Mouse (Mus musculus) CH12F3 (cell line): Measurements from ENCODE around the gene Gatad1.
"Not testable (repeated sequence)": the region's sequence is repeated elsewhere in the genome, so short reads cannot be mapped to it uniquely, and the experiment has no call there.

ENCODE experiments used
- in situ Hi-C: fragments of 300-500 bp; cut with MboI; formaldehyde crosslinking; loops from 2 replicates; pipeline ENCODE4 v1.14.3; 2020; ENCODE audit warnings: low sequenced_read_pairs

The Gatad1 gene

DNA sequence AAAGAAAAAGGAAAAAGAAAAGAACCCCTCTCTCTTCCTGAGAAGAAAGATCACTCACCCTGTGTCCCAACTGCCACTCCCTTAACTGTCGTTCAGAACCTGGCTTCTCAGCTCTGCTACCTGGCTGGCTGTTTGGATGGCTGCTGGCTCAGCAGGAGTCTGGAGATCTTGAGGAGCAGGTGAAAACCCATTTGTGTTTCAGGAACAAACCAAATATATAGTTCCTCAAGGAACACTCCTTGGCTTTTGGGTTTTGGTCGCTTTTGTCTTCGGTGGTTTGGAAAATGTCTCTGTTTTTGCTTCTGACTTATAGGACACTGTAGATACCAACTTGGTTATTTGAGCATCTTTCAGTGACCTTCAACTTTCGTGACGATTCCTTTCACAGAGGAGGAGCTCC lies at the start of gene Gatad1:
Gene Gatad1 (minus strand): TSS at position 101 of the 400 bp plus-strand sequence.
- in situ Hi-C loops, result no loop called here

DNA sequence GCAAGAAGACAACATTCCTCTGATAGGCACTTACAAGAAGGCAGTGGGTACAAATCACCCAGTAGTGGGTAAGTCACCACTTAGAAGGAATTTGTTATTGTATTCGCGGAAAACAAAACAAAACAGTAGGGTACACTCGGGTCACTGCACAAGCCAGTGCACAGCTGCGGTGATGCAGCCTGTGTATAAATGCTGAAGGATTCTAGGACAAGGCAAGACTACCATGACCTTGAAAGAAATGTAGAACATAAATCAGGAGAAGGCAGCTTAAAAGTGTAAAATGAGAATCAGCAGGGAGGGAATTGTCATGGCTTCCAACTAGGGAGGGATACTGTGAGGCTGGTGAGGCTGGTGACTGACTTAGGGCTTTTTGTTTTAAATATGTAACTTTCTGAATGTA lies 45.2 kb upstream of the Gatad1 start:
- in situ Hi-C loops, result no loop called here

DNA sequence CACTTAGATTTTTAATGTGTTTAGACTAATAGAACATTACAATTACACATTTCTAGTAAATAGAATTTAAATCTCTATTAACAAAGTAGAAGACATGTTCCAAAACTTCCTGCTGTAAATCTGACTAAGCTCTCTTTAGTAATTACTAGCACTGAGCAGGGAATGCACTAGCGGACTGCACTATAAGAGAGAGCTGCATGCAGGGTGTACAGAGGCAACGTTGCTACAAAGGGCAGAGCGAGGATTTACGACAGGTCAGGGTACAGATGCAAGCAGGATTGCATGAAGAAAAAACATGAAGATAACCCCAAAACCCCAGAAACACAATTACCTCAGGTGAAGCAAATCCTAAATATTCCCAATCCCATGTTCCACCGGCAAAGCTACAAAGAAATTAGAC lies 43.0 kb upstream of the Gatad1 start:
- in situ Hi-C loops, result no loop called here

DNA sequence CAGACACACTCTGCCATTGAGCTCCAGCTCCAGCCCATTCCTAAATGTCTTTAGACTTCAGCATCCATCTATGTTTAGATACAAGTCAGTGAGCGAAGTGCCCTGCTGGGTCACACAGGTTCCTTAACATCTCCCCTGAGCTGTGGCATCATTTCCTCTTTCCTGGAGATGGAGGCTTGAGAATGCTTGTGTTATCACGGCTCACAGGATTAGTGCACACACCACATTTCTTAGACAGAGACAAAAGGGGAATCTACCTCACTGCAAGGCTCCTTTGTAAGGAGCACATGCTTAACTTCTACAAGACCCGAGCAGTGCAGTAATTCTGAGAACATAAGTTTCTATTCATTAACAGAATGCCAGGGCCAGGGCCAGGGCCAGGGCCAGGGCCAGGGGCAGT lies 39.0 kb upstream of the Gatad1 start:
- in situ Hi-C loops, result no loop called here

DNA sequence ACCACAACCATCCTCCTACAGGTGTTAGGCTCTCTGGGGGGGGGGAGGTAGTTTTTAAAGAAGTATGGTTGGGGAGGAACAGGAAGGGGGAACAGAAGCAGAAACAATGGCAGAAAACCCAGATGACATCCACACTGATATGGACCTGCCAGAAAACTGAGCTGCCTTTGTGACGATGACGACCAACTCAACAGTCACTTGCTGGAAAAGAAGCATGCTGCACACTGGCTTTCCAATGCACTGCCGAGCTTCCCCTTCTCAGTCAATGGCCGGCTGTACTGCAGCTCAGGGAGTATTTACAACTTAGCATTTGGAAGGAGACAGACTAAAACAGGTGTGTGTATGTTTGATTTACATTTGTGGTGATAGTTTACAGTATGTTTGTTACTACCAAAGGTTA lies 38.2 kb upstream of the Gatad1 start:
- in situ Hi-C loops, result no loop called here

DNA sequence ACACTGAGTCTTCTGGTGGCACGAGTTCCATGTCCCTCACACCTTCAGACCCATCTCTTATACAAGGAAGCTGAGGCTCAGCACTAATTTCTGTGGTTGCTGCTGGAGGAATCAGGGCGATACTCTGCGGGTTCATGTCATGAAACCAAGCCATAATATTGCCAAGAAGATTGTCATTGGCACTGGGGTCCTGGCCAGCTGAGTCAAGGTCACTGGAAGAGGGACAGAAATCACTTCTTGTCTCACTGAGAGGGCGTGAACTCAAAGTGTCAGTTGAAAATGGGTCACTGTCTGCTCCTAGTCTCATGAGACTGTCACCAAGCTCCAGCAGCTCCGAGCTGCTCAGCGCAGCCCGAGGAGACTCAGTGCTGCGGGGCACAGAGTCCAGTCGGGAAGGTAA lies 36.0 kb upstream of the Gatad1 start:
- in situ Hi-C loops, result no loop called here

DNA sequence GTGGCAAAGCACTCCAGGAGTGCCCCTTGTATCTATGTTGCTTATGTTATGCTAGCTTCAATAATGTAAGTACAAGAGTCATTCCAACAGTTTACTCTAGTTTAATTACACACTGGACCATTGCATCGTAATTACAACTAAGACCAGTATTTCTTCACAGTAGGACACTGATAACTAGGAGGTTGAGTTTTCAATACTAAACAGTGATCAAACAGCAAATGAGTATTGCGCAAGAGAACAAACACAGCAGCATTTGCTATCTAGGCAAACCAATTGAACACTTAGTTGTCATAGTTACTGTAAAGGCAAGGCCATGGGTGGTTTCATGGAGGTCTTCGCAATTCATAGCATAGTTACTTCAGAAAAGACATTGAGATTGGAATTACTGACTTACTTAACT lies 34.3 kb upstream of the Gatad1 start:
- in situ Hi-C loops, result no loop called here

DNA sequence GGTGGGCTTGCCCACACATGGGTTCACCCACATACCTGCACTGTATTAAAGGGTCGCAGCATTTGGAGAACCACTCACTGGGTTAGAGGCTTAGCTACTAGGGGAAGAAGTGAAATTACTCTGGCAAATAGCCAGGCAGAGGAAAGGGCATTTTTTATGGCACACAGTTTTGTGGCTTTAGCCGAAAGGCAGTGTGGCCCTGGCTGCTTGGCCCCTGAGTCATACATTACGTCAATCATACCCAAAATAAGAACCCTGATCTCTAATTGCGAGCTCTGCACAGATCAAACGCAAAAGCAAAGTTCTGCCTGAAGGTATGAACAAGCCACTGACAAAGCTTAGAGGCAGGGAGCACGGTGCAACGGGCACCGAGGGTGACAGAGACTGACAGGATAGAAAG lies 31.3 kb upstream of the Gatad1 start:
- in situ Hi-C loops, result no loop called here

DNA sequence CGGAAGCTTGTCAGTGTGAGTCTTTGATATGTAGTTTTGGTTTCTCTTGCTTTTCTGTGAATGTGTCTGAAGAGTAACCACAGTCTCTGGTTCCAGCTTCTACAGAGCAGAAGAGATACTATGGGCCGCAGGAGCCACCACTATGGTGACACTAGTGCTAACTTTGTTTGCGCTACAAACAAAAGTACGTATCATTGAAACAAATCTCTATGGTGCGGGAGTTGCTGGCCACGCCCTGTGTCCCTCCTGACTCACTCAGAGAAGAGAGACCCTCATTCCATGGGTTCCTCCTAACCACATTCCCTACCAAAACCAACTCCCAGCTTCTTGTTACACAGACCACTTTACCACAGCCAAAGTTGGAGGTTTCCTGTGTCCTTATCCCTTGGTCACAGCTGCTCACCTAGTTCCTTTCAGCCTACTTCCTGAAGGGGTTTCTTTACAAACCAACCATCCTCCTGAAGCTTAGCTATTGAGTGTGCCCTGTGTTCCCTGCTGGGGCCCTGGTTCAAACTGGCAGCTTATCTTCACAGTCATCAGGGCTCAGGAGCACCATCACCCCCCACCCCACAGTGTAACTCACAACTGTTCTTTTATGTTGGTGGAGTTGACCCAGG lies 13.1 kb upstream of the Gatad1 start:
- in situ Hi-C loops, result no loop called here

DNA sequence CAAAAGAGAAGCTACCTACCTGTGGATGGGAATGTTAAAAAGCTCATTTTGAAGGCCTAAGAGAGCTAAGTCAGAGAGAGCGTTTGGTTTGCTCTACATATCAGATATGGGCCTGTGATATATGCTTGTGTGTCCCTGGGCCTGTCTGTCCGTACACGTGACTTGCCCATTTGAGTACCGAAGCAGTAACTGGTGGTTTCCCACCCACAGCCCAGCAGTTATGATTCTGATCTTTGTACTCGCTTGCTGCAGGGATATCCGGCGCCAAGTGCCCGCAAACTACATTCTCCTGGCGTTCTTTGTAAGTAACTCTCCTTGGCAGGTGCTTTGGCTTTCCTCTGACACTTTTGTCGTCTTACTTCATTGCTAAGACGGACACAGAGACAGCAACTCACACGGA lies 9.6 kb upstream of the Gatad1 start:
- in situ Hi-C loops, result no loop called here

DNA sequence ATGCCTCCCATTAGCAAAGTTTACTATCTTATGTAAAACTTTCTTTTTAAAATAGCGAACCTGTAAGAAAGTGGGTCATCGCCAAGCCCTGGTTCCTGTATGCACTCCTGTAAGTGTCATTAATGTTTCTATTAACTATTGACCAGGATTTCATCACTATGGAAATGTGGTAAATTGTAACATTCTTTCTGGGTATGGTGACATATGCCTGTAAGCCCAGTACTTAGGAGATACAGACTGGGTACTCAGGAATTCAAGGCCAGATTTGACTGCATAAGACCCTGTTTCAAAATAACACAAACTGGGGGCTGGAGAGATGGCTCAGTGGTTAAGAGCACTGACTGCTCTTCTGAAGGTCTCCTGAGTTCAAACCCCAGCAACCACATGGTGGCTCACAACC lies 8.2 kb upstream of the Gatad1 start:
- in situ Hi-C loops, result no loop called here

DNA sequence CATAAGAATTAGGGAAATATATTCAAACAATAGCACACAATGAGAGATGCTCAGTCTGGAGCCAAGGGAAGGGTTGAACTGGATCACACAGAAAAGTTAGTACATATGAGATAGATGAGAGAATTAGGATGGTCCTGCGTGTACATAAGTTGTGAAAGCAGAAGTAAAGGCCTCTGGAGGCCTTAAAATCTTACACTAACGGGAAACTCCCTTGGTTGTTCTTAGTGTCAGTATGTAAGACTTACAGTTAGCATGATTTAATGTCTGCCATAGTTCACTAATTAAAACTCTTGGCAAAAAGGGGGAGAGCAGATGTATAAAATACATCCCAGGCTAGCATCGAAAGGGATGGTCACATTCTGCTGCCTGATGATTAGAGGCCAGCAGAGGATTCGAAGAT lies 3.2 kb downstream of the Gatad1 start:
- in situ Hi-C loops, result no loop called here

DNA sequence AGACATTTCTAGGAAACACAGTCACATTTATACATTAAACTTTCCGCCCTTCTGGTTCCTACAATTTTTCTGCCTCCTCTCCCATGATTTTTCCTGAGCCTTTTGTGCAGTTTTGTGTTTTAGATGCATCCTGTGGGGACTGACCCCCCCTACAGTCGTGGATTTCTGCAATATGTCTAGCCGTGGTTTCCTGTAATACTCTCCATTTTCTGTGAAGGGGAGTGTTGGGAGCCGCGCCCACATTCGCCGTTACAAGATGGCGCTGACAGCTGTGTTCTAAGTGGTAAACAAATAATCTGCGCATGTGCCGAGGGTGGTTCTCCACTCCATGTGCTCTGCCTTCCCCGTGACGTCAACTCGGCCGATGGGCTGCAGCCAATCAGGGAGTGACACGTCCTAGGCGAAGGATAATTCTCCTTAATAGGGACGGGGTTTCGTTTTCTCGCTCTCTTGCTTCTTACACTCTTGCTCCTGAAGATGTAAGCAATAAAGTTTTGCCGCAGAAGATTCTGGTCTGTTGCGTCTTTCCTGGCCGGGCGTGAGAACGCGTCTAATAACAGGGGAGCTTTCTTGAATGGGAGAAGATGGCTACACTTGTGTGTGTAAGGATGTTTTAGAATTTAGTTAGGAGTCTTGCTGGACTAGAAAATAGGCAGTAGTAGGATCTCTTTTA lies 3.9 kb downstream of the Gatad1 start:
- in situ Hi-C loops, result not testable (repeated sequence)

DNA sequence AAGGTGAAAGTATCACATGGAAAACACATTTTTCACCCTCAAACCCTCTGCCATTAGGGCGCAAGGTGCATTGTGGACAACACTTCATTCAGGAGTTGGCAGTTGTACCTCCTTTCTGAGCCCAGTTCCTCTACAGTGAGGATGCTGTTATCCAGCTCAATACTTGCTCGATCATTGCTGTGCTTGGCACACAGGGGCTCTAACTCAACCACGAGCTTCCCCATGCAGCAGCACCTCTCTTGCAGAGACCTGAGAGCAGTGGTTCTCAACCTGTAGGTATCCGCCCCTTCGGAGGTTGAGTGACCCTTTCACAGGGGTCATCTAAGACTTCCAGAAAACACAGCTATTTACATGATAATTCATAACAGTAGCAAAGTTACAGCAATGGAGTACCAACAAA lies 5.4 kb downstream of the Gatad1 start:
- in situ Hi-C loops, result no loop called here

DNA sequence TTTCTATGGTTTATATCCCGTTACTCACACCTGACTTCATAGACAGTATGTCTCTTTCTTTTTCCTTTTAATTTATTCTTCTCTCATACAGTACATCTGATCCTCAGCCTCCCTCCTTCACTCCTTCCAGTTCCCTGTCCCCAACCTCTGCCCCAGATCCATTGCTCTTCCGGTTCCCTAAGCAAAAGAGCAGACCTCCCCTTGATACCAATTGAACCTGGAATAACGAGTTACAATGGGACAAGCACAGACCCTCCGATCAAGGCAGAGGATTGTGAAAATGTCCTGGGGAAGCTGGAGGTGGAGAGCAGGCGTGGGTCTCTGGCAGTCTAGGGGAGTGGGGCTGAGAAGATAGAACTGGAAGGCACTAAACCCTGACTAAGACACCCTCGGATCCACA lies 6.1 kb downstream of the Gatad1 start, which contains the start of gene Tmbim7:
Gene Tmbim7 (plus strand): TSS at position 301 of the 400 bp plus-strand sequence.
- in situ Hi-C loops, result no loop called here

DNA sequence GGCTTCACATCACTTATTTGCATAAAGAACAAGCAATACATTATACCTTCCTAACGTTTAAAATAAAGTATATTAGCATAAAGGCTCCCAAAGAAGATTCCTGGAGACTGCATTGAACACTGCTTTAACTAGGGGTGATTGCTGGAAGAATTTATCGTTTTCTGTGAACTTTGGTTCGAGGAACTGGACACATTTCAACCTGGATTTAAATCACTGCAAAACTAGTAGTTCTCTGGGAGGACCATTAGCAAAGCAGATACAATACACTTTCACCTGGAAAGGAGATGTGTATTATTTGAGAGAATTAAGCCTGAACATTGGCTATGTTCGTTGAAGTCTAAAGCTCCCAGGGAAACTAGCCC lies 8.2 kb downstream of the Gatad1 start:
- in situ Hi-C loops, result loop anchor here (10.0 kb wide), 1 partner anchor 166 kb away; no protein-coding TSS in a partner anchor

DNA sequence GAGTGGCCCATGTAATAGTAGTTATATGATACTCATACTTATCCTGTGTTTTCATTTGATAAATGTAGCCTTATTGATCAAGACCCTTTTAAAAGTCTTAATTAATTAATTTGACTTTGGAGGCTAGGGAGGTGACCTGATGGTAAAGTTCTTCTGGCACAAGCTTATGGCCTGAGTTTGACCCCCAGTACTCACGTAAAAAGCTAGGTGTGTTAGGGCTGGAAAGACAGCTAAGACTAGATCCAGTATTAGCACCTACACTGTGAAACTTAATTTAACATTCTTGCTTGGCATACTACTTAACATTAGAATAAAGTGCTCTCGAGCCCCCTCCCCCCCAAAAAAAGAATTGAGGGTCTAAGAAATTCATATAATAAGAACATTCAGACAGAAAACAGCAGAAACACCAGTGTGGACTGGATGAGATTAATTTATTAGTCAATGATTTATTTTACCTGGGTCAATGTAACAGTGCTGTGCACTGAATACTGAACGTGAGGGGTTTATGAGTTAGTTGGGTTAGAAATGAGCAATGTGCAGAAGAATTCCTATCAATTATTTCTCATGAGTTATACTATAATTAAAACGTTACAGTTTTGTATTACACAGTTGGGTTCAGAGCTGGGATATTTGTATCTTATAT lies 8.7 kb downstream of the Gatad1 start:
- in situ Hi-C loops, result loop anchor here (10.0 kb wide), 1 partner anchor 166 kb away; no protein-coding TSS in a partner anchor

DNA sequence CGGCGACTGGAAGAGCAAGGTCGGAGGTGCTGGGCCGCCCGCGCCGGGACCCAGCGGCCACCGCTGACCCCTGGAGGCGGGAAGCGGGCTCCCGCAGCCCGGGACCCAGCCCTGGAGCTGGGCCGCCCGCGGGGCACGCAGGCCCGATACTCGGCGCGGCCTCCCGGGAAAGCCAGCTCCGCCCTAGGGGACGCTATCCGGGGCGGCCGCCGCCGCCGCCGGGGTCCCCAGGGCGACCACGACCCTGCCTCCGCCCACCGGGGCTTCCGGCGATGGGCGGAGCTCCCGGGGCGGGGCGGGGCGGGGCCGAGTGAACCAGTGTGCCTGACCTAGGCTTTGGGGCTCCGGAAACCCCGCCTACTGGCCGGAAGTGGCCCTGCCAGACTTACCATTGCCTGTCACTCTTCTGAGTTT lies 9.3 kb downstream of the Gatad1 start:
- in situ Hi-C loops, result loop anchor here (10.0 kb wide), 1 partner anchor 167 kb away; no protein-coding TSS in a partner anchor

DNA sequence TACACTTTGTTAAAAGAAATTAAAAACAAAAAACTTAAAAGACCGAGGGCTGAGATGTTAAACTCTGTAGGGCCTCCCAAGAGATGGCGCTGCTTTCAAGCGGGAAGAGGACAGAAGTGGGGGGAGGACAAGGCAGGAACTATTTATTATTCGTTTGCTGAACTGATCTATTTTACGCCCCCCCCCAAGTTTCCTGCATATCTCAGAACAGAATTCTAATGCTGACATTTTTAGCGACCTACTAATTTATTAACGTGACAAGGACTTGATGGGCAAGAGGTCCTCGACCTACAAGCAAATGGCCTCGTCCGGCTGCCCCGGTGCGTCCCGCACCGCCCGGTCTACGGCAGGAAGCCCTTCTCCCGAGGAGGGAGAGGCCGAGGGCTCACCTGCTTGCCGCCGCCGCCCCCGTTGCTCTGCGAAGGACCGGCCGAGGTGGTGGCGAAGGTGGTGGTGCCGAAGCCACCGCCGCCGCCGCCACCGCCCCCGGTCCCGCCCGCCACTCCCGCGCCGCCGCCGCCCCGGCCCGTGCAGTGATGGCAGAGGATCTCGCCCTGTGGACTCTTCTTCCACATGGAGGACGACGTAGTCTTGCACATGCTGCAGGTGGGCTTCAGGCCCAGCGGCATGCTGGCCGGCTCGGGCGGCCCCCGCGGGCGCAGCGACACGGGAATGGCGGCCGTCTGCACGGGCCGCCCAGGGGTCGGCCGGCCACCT lies 9.8 kb downstream of the Gatad1 start:
- in situ Hi-C loops, result loop anchor here (10.0 kb wide), 1 partner anchor 168 kb away; no protein-coding TSS in a partner anchor

DNA sequence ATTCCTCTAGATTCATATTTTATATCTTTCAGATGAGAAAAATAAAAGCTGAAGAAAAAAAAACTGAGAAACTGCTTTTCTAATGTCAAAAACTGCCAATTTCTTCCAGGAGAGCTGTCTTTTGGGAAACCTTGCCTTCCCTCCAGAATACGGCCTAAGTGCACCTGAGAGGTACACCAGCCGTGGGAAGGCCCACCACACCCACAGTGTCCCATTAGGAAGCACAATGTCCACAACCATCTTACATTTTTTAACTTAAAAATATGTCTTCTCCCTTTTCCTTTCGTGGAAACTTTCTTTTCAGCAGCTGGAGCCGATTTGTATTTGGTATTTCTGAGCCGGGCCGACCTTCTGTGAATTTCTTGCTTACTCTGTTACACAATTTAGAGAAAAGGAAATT lies 10.4 kb downstream of the Gatad1 start:
- in situ Hi-C loops, result loop anchor here (10.0 kb wide), 1 partner anchor 168 kb away; no protein-coding TSS in a partner anchor

DNA sequence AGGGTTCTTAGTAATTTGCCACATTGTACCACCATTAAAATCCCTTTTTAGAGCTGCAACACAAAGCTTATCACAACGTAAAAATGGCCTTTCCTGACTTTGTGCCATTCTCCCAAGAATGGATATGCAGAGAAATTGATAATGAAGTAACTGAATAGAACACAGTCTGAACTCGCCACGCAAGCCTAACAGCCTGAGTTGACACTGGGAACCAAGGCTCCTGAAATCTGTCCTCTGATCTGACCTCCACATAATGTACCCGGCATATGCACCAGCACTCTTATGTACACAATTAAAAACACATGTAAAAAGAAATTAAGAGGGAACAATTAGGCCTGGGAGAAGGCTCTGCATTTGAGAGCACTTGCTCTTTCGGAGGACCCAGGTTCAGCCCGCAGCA lies 11.7 kb downstream of the Gatad1 start:
- in situ Hi-C loops, result loop anchor here (10.0 kb wide), 1 partner anchor 169 kb away; no protein-coding TSS in a partner anchor
